Mouse (Mus musculus) neural tube, embryonic 13.5 days (tissue): Measurements from ENCODE around the gene Tulp4. TPM values are rescaled to one million over a fixed set of nuclear protein-coding genes. Genes with fewer than 3 reads are reported as not detected.

Experiments
- ATAC-seq: fragments of 200-750 bp; cut with Nextera tagmentation; 2 replicates; pipeline ENCODE4 v1.8.0; 2017; ENCODE audit warnings: low read depth, mild to moderate bottlenecking, moderate TSS enrichment, moderate library complexity
- H3K27ac ChIP-seq: fragments of 300-500 bp; sonication (generic); replicated peaks from 2 replicates; pipeline ENCODE4 v1.5.1; 2015; ENCODE audit warnings: moderate library complexity, mild to moderate bottlenecking, inconsistent platforms
- H3K27me3 ChIP-seq: fragments of 300-500 bp; sonication (generic); 2 replicates; pipeline ENCODE4 v1.6.1; 2015; ENCODE audit warnings: mild to moderate bottlenecking, inconsistent platforms
- H3K36me3 ChIP-seq: fragments of 300-500 bp; sonication (generic); 2 replicates; pipeline ENCODE4 v1.6.1; 2015; ENCODE audit warnings: mild to moderate bottlenecking, inconsistent platforms
- H3K4me1 ChIP-seq: fragments of 300-500 bp; sonication (generic); replicated peaks from 2 replicates; pipeline ENCODE4 v1.6.1; 2015; ENCODE audit warnings: inconsistent platforms
- H3K4me2 ChIP-seq: fragments of 300-500 bp; sonication (generic); 2 replicates; pipeline ENCODE4 v1.6.1; 2015; ENCODE audit warnings: inconsistent platforms, mild to moderate bottlenecking, moderate library complexity
- H3K4me3 ChIP-seq: fragments of 300-500 bp; sonication (generic); 2 replicates; pipeline ENCODE4 v1.5.1; 2015; ENCODE audit warnings: mild to moderate bottlenecking, inconsistent platforms
- H3K9ac ChIP-seq: fragments of 300-500 bp; sonication (generic); 2 replicates; pipeline ENCODE4 v1.6.1; 2015; ENCODE audit warnings: moderate library complexity, mild to moderate bottlenecking, inconsistent platforms
- H3K9me3 ChIP-seq: fragments of 300-500 bp; sonication (generic); 2 replicates; pipeline ENCODE4 v1.6.1; 2016; ENCODE audit warnings: inconsistent platforms
- WGBS: fragments of 180-500 bp; shearing (Covaris S2); methylation state at CpG from one replicate; pipeline ENCODE4 v1.1.7; 2015; 5-methylcytosine and 5-hydroxymethylcytosine counted together
- polyA plus RNA-seq: library from polyadenylated mRNA; unstranded; fragments of >200 nt; fragmentation: Nextera tagmentation; extraction: Ambion mirVana; gene quantifications from 2 replicates; pipeline ENCODE4 v1.2.1, GENCODE M21; 2015

Gene Tulp4
- polyA plus RNA-seq, 1 experiment from 2014 or later: 145 TPM

DNA sequence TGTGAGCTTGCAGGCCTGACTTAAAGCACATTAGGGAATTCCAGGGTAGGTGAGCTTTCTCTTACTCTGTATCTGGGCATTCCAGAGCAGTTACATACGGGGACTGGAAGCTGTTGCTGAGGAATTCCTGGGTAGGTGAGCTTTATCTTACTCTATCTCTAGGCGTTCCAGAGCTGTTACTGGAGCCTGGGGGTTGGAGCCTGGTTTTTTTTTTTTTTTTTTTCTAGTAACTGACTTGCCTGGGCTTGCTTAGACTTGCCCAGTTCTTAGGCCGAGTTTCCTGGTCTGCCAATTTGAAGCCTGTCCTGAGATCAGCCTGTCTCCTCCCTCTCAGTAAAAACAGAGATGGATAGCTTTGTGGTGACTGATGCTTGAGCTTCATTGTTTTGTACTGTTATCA is 21.8 kb downstream of the Tulp4 start:
- Histone ChIP-seq H3K9me3 (no peaks in the 10 kb centered on the region), H3K9ac (no peak overlapping the region), H3K36me3 (peaks cover 29% of the 10 kb centered on the region), H3K4me1 (no peaks in the 10 kb centered on the region), H3K27me3 (no peaks in the 10 kb centered on the region), H3K4me3 (no peak overlapping the region), H3K4me2 (no peak overlapping the region), H3K27ac (no peak overlapping the region)
- 65% methylated on average over 3 of the region's 3 CpGs for WGBS
- ATAC-seq: no peak

DNA sequence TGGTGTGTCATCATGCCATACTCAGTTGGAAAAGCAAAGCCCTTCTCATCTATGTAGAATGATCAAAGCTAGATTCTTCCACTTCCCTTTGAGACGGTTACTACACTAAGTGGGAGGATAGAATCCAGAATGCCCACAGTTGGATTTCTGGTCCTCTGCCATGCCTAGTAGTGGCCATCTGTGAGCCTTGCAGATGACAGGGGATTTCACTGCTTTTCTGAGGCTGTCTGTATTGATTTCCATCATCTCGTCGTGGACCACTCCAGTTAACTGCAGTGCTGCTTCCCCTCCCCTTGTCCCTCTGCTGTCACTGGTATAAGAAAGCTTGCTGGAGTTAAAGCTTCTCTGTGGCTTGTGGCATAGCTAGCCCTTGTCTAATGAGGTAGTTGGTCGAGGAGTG is 23.1 kb downstream of the Tulp4 start:
- H3K4me2 ChIP-seq: no peak overlapping the region
- WGBS: 79% methylated on average over 4 of the region's 4 CpGs
- no peak overlapping the region for H3K27ac ChIP-seq
- H3K4me1 ChIP-seq: no peaks in the 10 kb centered on the region
- H3K27me3 ChIP-seq: no peaks in the 10 kb centered on the region
- no peak overlapping the region for H3K9ac ChIP-seq
- no peak for ATAC-seq
- H3K36me3 ChIP-seq: peaks cover 28% of the 10 kb centered on the region
- no peak overlapping the region for H3K4me3 ChIP-seq
- H3K9me3 ChIP-seq: no peaks in the 10 kb centered on the region

DNA sequence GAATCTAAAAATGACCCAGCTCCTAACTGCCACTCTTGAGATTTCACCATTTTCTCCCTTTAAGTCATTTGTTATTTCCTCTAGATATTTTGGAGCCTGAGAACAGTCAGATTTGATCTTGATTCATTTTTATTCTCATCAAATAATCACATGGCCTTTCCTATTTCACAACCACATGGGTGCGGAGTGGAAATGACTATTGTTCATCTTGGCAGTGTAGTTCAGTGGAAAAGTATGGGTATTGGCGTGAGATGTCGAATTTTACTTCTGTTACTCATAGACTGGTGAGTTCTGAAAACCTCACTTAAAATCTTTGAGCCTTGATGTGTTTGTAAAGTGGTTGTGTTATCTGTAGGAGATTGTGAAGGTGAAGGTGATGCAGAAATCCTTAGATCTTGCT is 24.8 kb downstream of the Tulp4 start:
- peaks cover 18% of the 10 kb centered on the region for H3K36me3 ChIP-seq
- no peaks in the 10 kb centered on the region for H3K9me3 ChIP-seq
- no peak overlapping the region for H3K4me3 ChIP-seq
- H3K27ac ChIP-seq: no peak overlapping the region
- H3K4me1 ChIP-seq: no peaks in the 10 kb centered on the region
- H3K9ac ChIP-seq: no peak overlapping the region
- no peaks in the 10 kb centered on the region for H3K27me3 ChIP-seq
- no peak overlapping the region for H3K4me2 ChIP-seq
- WGBS: 98% methylated on average over 3 of the region's 3 CpGs
- no peak for ATAC-seq

DNA sequence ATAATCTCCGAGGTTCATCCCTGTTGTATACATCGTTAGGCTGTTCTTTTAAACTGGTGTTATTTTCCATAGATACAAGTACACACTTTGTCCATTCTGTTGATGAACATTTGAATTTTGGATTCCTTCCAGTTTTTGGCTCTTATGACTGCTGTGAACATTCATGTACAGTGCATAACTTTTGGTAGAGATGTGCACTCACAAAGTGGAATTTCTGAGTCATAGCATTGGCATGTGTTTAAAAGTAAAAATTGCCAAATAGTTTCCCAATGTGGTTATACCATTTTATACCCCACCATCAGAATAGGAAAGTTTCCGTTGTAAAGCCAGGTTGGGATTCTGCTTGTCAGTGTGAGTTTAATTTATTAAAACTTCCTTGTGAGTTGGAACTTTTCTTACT is 34.6 kb downstream of the Tulp4 start:
- 91% methylated on average over 3 of the region's 3 CpGs for WGBS

DNA sequence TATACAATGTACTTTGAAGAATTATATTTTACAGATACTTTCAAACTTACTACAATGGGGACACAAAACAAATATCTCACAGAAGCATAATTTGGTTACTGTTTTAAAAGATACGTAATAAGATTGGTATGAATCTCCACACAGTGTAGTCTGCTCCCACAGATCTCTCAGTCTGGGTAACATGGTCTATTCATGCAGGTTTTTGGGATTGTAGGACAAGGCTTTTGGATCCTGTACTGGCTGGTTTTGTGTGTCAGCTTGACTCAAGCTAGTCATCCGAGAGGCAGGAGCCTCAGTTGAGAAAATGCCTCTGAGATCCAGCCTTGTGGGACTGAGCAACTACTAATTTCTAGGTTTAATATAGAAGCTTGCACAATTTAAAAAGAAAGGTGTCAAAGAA is 35.1 kb downstream of the Tulp4 start:
- no peak for ATAC-seq
- Histone ChIP-seq H3K4me1 (peaks cover 11% of the 10 kb centered on the region), H3K9ac (no peak overlapping the region), H3K27ac (no peak overlapping the region), H3K4me3 (no peak overlapping the region), H3K9me3 (no peaks in the 10 kb centered on the region), H3K36me3 (peaks cover 40% of the 10 kb centered on the region), H3K4me2 (no peak overlapping the region), H3K27me3 (no peaks in the 10 kb centered on the region)
- WGBS: 86% methylated on average over 2 of the region's 2 CpGs

More for the DNA sequence above, 34.6 kb downstream of the Tulp4 start:
- Histone ChIP-seq H3K27ac (no peak overlapping the region), H3K27me3 (no peaks in the 10 kb centered on the region), H3K36me3 (peaks cover 36% of the 10 kb centered on the region), H3K4me3 (no peak overlapping the region), H3K4me1 (peaks cover 11% of the 10 kb centered on the region), H3K9me3 (no peaks in the 10 kb centered on the region), H3K9ac (no peak overlapping the region), H3K4me2 (no peak overlapping the region)
- ATAC-seq: no peak

DNA sequence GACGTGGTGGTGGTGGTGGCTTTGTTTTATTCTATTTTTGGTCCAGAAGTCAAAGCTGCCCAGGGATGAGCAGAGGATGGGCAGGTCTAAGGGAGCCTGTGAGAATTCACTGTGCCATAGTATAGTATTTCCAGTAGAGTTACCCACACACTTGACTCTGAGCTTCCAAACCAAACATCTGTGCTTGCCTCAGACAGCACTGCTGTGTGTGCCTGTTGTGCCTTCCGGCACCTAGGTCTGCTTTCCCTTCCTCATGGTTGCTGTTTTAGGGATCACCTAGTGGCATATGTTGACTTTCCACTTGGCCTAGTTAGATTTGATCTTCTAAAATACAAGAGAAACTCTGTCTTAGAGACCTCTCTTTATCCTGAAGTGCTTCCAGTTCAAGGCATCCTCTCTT is 39.0 kb downstream of the Tulp4 start:
- no peak overlapping the region for H3K9ac ChIP-seq
- peaks cover 11% of the 10 kb centered on the region for H3K4me1 ChIP-seq
- 98% methylated on average over 2 of the region's 2 CpGs for WGBS
- H3K9me3 ChIP-seq: no peaks in the 10 kb centered on the region
- no peak overlapping the region for H3K27ac ChIP-seq
- H3K4me3 ChIP-seq: no peak overlapping the region
- H3K4me2 ChIP-seq: no peak overlapping the region
- H3K36me3 ChIP-seq: 0 out of 2 replicates have a peak, but pooled peaks cover 13% of the 10 kb centered on the region
- ATAC-seq: no peak
- no peaks in the 10 kb centered on the region for H3K27me3 ChIP-seq

DNA sequence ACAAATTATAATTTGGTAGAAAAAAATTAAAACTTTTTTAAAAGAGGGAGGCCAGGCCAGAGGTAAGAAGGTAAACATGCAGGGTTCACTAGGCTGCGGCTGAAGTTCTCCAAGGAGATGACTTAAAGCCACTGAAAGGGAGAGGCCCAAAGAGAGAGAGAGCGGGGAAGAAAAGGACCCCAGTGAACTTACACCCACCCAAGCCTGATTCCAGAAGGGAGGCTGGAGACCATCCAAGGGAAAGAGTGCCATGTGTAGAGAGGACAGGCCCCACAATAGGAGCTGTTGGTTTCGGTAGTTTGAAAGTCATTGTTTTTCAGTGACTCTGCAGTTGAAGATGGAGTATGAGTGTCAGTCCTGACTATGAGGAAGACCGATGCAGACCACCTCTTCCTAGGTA is 46.7 kb downstream of the Tulp4 start:
- H3K36me3 ChIP-seq: 0 out of 2 replicates have a peak, but pooled peaks cover 6% of the 10 kb centered on the region
- no peak overlapping the region for H3K4me3 ChIP-seq
- H3K27me3 ChIP-seq: no peaks in the 10 kb centered on the region
- H3K27ac ChIP-seq: no peak overlapping the region
- no peaks in the 10 kb centered on the region for H3K4me1 ChIP-seq
- no peaks in the 10 kb centered on the region for H3K9me3 ChIP-seq
- no peak overlapping the region for H3K9ac ChIP-seq
- ATAC-seq: no peak
- H3K4me2 ChIP-seq: no peak overlapping the region
- 89% methylated on average over 4 of the region's 4 CpGs for WGBS

DNA sequence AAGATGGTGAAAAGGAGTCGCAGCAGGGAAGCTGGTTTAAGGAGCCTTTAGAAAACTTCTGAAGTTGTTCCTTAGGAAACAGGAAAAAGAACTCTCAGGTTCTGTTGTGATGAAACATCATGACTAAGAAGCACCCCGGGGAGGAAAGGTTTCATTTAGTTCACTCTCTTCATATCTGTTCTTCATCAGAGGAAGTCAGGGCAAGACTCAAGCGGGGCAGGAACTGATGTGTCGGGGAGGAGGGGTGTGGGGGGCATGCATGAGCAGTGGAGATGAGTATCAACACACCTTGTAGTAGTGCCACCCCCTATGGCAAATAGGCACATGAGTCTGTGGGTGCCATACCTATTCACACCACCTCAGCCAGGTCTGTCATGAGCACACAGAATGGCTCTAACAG is 47.3 kb downstream of the Tulp4 start:
- Histone ChIP-seq H3K4me2 (no peak overlapping the region), H3K4me3 (no peak overlapping the region), H3K36me3 (0 out of 2 replicates have a peak, but pooled peaks cover 6% of the 10 kb centered on the region), H3K9me3 (no peaks in the 10 kb centered on the region), H3K4me1 (no peaks in the 10 kb centered on the region), H3K27ac (no peak overlapping the region), H3K27me3 (no peaks in the 10 kb centered on the region), H3K9ac (no peak overlapping the region)
- WGBS: 89% methylated on average over 4 of the region's 4 CpGs
- no peak for ATAC-seq

DNA sequence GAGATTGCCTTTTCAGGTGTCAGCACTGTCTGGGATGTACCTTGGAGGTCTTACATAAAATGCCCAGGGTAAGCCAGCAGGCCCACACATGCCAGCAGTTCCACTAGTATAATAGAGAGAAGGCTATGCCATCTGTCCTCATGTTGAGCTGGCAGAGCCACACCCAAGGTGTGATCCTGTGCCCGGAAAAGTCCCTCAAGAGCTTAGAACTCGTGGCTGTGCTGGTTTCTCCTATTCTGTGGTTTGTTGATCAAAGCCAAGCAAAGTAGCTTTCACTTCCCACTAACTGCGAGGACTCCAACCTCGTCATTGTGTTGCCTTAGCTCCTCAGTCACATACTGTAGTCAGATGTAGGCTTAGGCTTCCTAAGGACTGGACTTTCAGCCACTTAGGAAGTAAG is 48.1 kb downstream of the Tulp4 start:
- Histone ChIP-seq H3K4me3 (no peak overlapping the region), H3K4me2 (no peak overlapping the region), H3K27ac (no peak overlapping the region), H3K9me3 (no peaks in the 10 kb centered on the region), H3K9ac (no peak overlapping the region), H3K4me1 (no peaks in the 10 kb centered on the region), H3K36me3 (0 out of 2 replicates have a peak, but pooled peaks cover 6% of the 10 kb centered on the region), H3K27me3 (no peaks in the 10 kb centered on the region)
- WGBS: 82% methylated on average over 4 of the region's 4 CpGs
- no peak for ATAC-seq

DNA sequence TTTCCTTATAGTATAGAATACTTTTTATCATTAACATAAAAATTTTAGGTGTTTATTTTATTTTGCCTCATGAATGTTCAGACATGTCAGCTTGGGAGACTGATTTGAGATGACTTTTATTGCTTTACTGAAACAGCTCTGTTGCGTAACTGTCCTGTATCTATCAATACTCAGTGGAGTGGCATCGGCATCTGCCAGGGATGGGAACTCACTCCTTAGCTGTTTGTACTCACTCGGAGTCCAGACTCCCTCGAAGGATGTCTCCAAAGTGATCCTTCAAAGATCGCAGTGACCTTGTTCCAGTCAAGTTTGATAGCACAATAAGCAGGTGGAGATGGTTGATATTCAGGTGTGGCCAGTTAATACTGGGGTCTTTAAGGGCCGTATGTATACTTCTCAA is 54.3 kb downstream of the Tulp4 start:
- H3K9ac ChIP-seq: no peak overlapping the region
- H3K27me3 ChIP-seq: no peaks in the 10 kb centered on the region
- WGBS: 93% methylated on average over 6 of the region's 6 CpGs
- no peak for ATAC-seq
- no peaks in the 10 kb centered on the region for H3K4me1 ChIP-seq
- no peaks in the 10 kb centered on the region for H3K9me3 ChIP-seq
- H3K27ac ChIP-seq: no peak overlapping the region
- no peak overlapping the region for H3K4me2 ChIP-seq
- H3K4me3 ChIP-seq: no peak overlapping the region
- H3K36me3 ChIP-seq: no peaks in the 10 kb centered on the region

DNA sequence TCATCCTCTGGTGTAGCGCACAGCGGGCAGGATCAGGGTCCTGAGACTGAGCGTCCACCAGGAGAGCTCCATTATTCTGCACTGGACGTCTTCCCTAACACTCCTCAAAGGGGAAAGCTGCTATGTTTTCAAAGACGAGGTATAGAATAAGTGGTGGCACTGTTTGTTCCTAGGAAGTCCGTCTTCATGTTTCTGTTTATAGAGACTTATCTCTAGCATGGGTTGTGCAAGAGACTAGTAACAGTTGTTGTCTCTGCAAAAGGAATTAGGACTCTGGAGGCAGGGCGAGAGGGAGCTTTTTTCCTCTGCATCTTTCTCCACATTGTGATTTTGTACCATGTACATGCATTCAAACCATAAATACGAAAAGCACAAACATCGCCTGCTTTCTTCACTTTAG is 55.7 kb downstream of the Tulp4 start:
- 89% methylated on average over 9 of the region's 9 CpGs for WGBS
- Histone ChIP-seq H3K27me3 (no peaks in the 10 kb centered on the region), H3K4me2 (no peak overlapping the region), H3K27ac (no peak overlapping the region), H3K9ac (no peak overlapping the region), H3K4me1 (peaks cover 5% of the 10 kb centered on the region; the same call in 1 of the 2 replicates), H3K4me3 (no peak overlapping the region), H3K9me3 (no peaks in the 10 kb centered on the region), H3K36me3 (no peaks in the 10 kb centered on the region)
- ATAC-seq: no peak

DNA sequence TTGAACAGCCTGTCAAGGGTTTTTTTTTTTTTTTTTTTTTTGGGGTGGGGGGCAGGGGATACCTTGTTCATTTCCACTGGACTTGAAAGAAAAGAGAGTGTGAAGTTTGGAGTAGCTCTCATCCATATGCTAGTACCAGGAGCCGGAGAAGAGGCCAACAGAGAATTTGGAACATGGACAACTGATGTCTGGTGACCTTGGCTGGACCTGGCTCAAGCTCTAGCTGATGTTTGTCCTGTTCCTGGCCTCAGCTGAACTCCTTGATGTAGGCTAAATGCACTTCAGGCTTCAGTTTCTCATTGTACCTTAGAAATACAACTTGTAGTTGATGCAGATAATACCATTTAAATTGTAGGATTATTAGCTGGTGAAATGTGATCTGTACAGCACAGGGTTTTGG is 56.5 kb downstream of the Tulp4 start:
- H3K27me3 ChIP-seq: no peaks in the 10 kb centered on the region
- H3K27ac ChIP-seq: no peak overlapping the region
- ATAC-seq: no peak
- no peaks in the 10 kb centered on the region for H3K9me3 ChIP-seq
- H3K4me2 ChIP-seq: no peak overlapping the region
- peaks cover 6% of the 10 kb centered on the region; the same call in 1 of the 2 replicates for H3K4me1 ChIP-seq
- no peaks in the 10 kb centered on the region for H3K36me3 ChIP-seq
- H3K4me3 ChIP-seq: no peak overlapping the region
- WGBS: 67% methylated on average over 1 of the region's 1 CpGs
- H3K9ac ChIP-seq: no peak overlapping the region

DNA sequence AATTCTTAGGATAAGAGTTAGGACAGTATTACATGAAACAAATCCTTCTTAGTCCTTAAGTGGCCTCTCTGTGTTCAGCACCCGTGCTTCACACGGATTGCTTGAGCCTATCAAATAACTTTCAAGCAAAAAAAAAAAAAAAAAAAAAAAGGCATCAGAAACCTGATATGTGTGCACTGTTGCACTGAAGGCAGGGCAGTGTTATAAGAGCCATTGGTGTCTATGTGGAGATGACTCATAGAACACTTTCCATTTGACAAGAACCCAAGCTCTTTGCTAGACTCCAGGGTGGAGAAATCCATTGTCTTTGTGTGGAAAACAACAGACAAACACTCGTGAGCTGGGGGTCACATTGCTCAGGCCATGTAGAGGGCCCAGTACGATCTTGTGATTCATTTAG is 58.7 kb downstream of the Tulp4 start:
- H3K9ac ChIP-seq: no peak overlapping the region
- no peak overlapping the region for H3K4me2 ChIP-seq
- no peaks in the 10 kb centered on the region for H3K36me3 ChIP-seq
- H3K27ac ChIP-seq: no peak overlapping the region
- no peaks in the 10 kb centered on the region for H3K9me3 ChIP-seq
- no peak for ATAC-seq
- no peak overlapping the region for H3K4me3 ChIP-seq
- peaks cover 6% of the 10 kb centered on the region; the same call in 1 of the 2 replicates for H3K4me1 ChIP-seq
- 68% methylated on average over 4 of the region's 4 CpGs for WGBS
- no peaks in the 10 kb centered on the region for H3K27me3 ChIP-seq
